Mouse (Mus musculus) bone marrow, adult 2 months (tissue): ENCODE data around the gene Frmd5. TPM values are rescaled to one million over a fixed set of nuclear protein-coding genes. Genes with fewer than 3 reads are reported as not detected.

Experiments
- H3K27ac ChIP-seq: fragments of 200-500 bp; 2 replicates; pipeline ENCODE4 v1.5.1; 2012; ENCODE audit warnings: low read depth, mild to moderate bottlenecking, control low read depth, inconsistent platforms, low read length; ENCODE audit not compliant: control insufficient read depth, poor library complexity, insufficient read depth
- H3K4me1 ChIP-seq: fragments of 200-500 bp; 2 replicates; pipeline ENCODE4 v1.6.1; 2011; ENCODE audit warnings: low read length; ENCODE audit not compliant: control insufficient read depth, insufficient read depth
- H3K4me3 ChIP-seq: fragments of 200-500 bp; replicated peaks from 2 replicates; pipeline ENCODE3; 2011; ENCODE audit warnings: mild to moderate bottlenecking, low read depth, low read length, control low read depth; ENCODE audit not compliant: control insufficient read depth
- CTCF ChIP-seq: fragments of 200-500 bp; IDR thresholded peaks from 2 replicates; pipeline ENCODE4 v1.5.1; 2011; ENCODE audit warnings: low read length, control low read depth; ENCODE audit not compliant: control insufficient read depth, insufficient read depth
- POLR2A ChIP-seq: fragments of 200-500 bp; IDR thresholded peaks from 2 replicates; pipeline ENCODE4 v1.6.1; 2011; ENCODE audit warnings: low read depth, mild to moderate bottlenecking, control low read depth, low read length, borderline replicate concordance; ENCODE audit not compliant: control insufficient read depth
- WGBS: fragments of 180-500 bp; shearing (Covaris S2); methylation state at CpG from one replicate; pipeline ENCODE4 v1.1.7; 2018; 5-methylcytosine and 5-hydroxymethylcytosine counted together
- polyA plus RNA-seq: library from polyadenylated mRNA; stranded (reverse); fragments of >200 nt; gene quantifications from 2 replicates; pipeline ENCODE4 v1.2.4, GENCODE M21; 2011; ENCODE audit warnings: low replicate concordance; ENCODE audit not compliant: missing spikeins, insufficient read depth, insufficient read length

Frmd5 gene
- polyA plus RNA-seq, 1 experiment = not detected

GRCm38 (mm10) chr2:121724866-121725265 lies 82.0 kb downstream of the Frmd5 start:
- Histone ChIP-seq H3K4me3 (no peak overlapping the region), H3K4me1 (no peaks in the 10 kb centered on the region), H3K27ac (no peak overlapping the region)
- 76% methylated on average over 4 of the region's 4 CpGs for WGBS
- no peak for TF ChIP-seq POLR2A

GRCm38 (mm10) chr2:121723796-121724195 lies 83.1 kb downstream of the Frmd5 start:
- WGBS = 77% methylated on average over 8 of the region's 8 CpGs
- H3K27ac ChIP-seq = no peak overlapping the region
- no peak for TF ChIP-seq CTCF
- no peak for TF ChIP-seq POLR2A
- H3K4me3 ChIP-seq = no peak overlapping the region
- H3K4me1 ChIP-seq = no peaks in the 10 kb centered on the region

DNA sequence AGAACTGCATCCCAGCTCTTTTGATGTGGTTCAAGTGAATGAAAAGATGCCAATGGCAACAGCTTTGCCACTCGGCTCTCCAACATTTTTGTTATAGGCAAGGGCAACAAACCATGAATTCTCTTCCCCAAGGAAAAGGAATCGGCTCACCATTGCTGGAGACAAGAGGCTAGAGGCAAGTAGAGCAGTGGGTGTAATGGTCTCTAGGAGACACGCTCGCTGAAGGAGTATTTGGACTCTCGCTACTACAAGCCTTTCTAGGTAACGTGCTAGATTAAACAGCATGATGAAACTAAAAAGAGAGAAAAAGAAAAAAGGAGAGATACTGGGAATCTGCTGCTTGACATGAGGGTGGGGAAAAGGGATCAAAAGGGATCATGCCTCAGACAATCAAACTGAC lies 87.9 kb downstream of the Frmd5 start:
- Histone ChIP-seq H3K4me3 (no peak overlapping the region), H3K27ac (no peak overlapping the region), H3K4me1 (no peaks in the 10 kb centered on the region)
- TF ChIP-seq CTCF (no peak), POLR2A (no peak)
- 83% methylated on average over 6 of the region's 6 CpGs for WGBS

GRCm38 (mm10) chr2:121717133-121717532 lies 89.8 kb downstream of the Frmd5 start:
- Histone ChIP-seq H3K27ac (no peak overlapping the region), H3K4me3 (no peak overlapping the region), H3K4me1 (no peaks in the 10 kb centered on the region)
- TF ChIP-seq POLR2A = no peak
- no peak for TF ChIP-seq CTCF
- WGBS = 22% methylated on average over 3 of the region's 3 CpGs

DNA sequence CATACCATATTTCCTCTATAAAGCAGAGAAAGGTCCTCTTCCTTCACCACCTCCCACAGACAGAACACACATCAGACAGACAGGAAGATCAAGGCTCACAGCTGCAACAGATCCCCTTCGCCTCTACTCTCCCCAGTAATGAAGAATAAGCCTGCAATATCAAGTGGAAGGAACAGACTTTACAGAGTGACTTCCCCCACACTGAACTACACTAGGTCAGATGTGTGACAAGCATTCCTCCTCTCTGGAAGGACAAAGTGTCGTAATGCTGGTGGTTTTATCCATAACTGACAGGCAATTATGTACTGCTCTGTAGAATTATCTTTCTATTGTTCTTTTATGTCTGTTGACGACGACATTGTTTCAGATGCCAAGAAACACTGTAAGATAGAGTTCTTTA lies 93.3 kb downstream of the Frmd5 start:
- no peak overlapping the region for H3K4me3 ChIP-seq
- TF ChIP-seq CTCF (no peak), POLR2A (no peak)
- no peak overlapping the region for H3K27ac ChIP-seq
- H3K4me1 ChIP-seq = no peaks in the 10 kb centered on the region
- 76% methylated on average over 4 of the region's 4 CpGs for WGBS

- WGBS = 41% methylated on average over 9 of the region's 9 CpGs
- H3K27ac ChIP-seq = no peak overlapping the region
- H3K4me3 ChIP-seq = no peak overlapping the region
These were observed 95.0 kb downstream of the Frmd5 start for GRCm38 (mm10) chr2:121711748-121712384.

DNA sequence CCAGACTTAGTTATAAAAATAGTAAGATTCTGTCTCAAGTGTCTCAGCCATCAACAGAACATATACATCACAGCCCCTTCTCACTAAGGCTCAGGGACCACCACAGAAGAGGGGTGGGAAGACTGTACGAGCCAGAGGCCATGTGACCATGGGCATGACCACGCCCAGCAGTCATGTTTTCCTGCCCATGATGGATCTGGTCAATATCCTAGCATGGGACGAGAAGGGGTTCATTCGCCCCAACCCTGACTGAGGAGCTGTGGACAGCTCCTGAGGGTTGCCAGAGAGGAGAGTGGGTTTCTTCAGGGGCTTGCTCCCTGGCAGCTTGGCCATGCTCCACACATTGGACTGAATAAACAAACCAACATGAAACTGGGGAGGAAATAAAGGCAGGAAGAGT lies 97.8 kb downstream of the Frmd5 start:
- Histone ChIP-seq H3K4me1 (no peaks in the 10 kb centered on the region), H3K4me3 (no peak overlapping the region), H3K27ac (no peak overlapping the region)
- WGBS = 73% methylated on average over 4 of the region's 4 CpGs
- TF ChIP-seq CTCF = no peak
- TF ChIP-seq POLR2A = no peak

More at GRCm38 (mm10) chr2:121711748-121712384, 95.0 kb downstream of the Frmd5 start:
- no peaks in the 10 kb centered on the region for H3K4me1 ChIP-seq
- TF ChIP-seq POLR2A = no peak
- no peak for TF ChIP-seq CTCF

DNA sequence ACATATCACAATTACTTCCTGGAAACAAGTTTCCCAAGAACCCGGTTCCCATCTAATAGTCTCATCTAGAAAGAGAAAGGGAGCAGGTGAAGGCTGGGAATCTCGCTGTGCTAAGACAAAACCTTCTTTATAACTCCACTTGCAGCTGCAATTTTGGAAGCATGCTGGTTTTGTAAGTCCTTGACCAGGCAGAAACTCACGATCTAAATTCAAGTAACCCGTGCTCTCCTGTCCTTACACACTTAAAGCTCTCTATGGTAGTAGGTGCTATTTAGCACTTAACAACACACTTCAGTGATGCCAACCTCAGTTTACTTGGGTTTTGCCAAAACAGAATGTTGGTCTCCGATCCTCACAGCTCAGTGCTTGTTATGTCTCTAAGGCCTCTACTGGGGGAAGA lies 99.4 kb downstream of the Frmd5 start:
- Histone ChIP-seq H3K27ac (no peak overlapping the region), H3K4me1 (no peaks in the 10 kb centered on the region), H3K4me3 (no peak overlapping the region)
- WGBS = 74% methylated on average over 5 of the region's 5 CpGs
- TF ChIP-seq CTCF (no peak), POLR2A (no peak)

- H3K27ac ChIP-seq = no peak overlapping the region
- no peak for TF ChIP-seq POLR2A
- TF ChIP-seq CTCF = no peak
- WGBS = 63% methylated on average over 2 of the region's 2 CpGs
- no peak overlapping the region for H3K4me3 ChIP-seq
- no peaks in the 10 kb centered on the region for H3K4me1 ChIP-seq
These were observed 101.1 kb downstream of the Frmd5 start for GRCm38 (mm10) chr2:121705756-121706155.
